Mouse (Mus musculus) testis, adult 2 months (tissue): Measurements from ENCODE around the gene Cd101. TPM values are rescaled to one million over a fixed set of nuclear protein-coding genes. Genes with fewer than 3 reads are reported as not detected.

Source experiments
- H3K27ac ChIP-seq: fragments of 200-500 bp; 2 replicates; pipeline ENCODE4 v1.5.1; 2012; ENCODE audit warnings: low read depth, low read length; ENCODE audit not compliant: control insufficient read depth, insufficient read depth
- H3K27me3 ChIP-seq: fragments of 200-500 bp; 2 replicates; pipeline ENCODE4 v1.6.1; 2012; ENCODE audit warnings: mild to moderate bottlenecking, low read length, moderate library complexity; ENCODE audit not compliant: control insufficient read depth, insufficient read depth
- H3K36me3 ChIP-seq: fragments of 200-500 bp; 2 replicates; pipeline ENCODE4 v1.6.1; 2012; ENCODE audit warnings: mild to moderate bottlenecking, low read length; ENCODE audit not compliant: control insufficient read depth, insufficient read depth
- H3K4me1 ChIP-seq: fragments of 200-500 bp; 2 replicates; pipeline ENCODE4 v1.6.1; 2012; ENCODE audit warnings: low read length; ENCODE audit not compliant: control insufficient read depth, insufficient read depth
- H3K4me3 ChIP-seq: fragments of 200-500 bp; 2 replicates; pipeline ENCODE4 v1.5.1; 2012; ENCODE audit warnings: low read depth, mild to moderate bottlenecking, low read length, moderate library complexity, mixed read lengths; ENCODE audit not compliant: control insufficient read depth
- CTCF ChIP-seq: fragments of 200-500 bp; IDR thresholded peaks from 2 replicates; pipeline ENCODE4 v1.5.1; 2012; ENCODE audit warnings: low read depth, mild to moderate bottlenecking, inconsistent platforms, low read length, moderate library complexity; ENCODE audit not compliant: control insufficient read depth, insufficient read depth, insufficient replicate concordance
- POLR2A ChIP-seq: fragments of 200-500 bp; IDR thresholded peaks from 2 replicates; pipeline ENCODE4 v1.6.1; 2012; ENCODE audit warnings: low read depth, mild to moderate bottlenecking, inconsistent platforms, low read length, moderate library complexity; ENCODE audit not compliant: control insufficient read depth
- polyA plus RNA-seq: library from polyadenylated mRNA; depleted of rRNA; stranded (reverse); fragments of >200 nt; gene quantifications from 2 replicates; pipeline ENCODE4 v1.2.3, GENCODE M21; 2012

The Cd101 gene
- polyA plus RNA-seq, 1 experiment: not detected

GRCm38 (mm10) chr3:101058203-101058602 lies 28.8 kb upstream of the Cd101 start:
- no peaks in the 10 kb centered on the region for H3K36me3 ChIP-seq
- no peaks in the 10 kb centered on the region for H3K27me3 ChIP-seq
- no peak overlapping the region for H3K27ac ChIP-seq
- TF ChIP-seq CTCF (no peak), POLR2A (no peak)
- H3K4me1 ChIP-seq: no peaks in the 10 kb centered on the region
- H3K4me3 ChIP-seq: no peak overlapping the region

GRCm38 (mm10) chr3:101055216-101055615 lies 25.9 kb upstream of the Cd101 start:
- TF ChIP-seq POLR2A: no peak
- TF ChIP-seq CTCF: no peak
- Histone ChIP-seq H3K4me3 (no peak overlapping the region), H3K36me3 (no peaks in the 10 kb centered on the region), H3K4me1 (no peaks in the 10 kb centered on the region), H3K27me3 (no peaks in the 10 kb centered on the region), H3K27ac (no peak overlapping the region)

DNA sequence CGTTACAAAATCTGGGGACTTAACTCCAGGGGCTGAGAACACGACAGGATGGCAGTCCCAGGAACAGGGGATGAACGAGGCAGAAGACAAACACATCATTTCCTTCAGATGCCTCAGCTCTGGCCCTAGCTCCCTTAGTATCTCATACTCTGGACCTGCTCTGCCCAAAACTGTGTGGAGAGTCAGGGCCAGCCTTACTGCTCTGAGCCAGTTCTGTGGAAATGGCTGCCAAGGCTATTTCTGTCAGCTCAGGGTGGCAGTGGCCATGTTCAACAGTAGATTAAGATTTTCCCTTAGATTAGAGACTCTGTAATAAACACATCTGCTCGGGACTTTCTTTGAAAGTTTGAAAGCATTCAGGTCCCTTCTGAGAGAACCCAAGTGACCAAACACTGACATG lies 22.2 kb upstream of the Cd101 start:
- Histone ChIP-seq H3K4me1 (no peaks in the 10 kb centered on the region; the same call in 1 of the 2 replicates), H3K27ac (no peak overlapping the region), H3K36me3 (no peaks in the 10 kb centered on the region), H3K4me3 (no peak overlapping the region), H3K27me3 (no peaks in the 10 kb centered on the region)
- TF ChIP-seq CTCF (no peak), POLR2A (no peak)

DNA sequence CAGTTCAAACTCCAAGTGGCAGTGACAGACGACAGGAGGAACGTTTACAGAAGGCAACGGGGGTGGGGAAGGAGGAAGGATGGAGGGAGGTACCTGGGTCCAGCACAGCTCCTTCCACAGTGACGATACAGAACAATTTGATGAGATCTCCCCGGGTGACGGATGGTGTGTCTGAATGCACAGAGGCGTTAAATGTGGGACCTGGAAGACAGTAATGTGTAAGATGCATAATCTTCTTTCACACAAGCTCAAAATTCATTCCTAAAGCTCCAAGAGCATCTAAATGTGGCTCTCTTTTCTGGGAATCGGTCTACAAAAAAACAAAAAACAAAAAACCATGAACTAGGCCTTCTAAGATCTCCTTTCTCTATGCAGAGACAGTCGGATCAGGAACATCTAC lies 20.6 kb upstream of the Cd101 start:
- H3K4me1 ChIP-seq: no peaks in the 10 kb centered on the region; the same call in 1 of the 2 replicates
- no peaks in the 10 kb centered on the region for H3K36me3 ChIP-seq
- TF ChIP-seq CTCF (no peak), POLR2A (no peak)

GRCm38 (mm10) chr3:101048781-101049180 lies 19.4 kb upstream of the Cd101 start:
- no peak overlapping the region for H3K4me3 ChIP-seq
- no peak for TF ChIP-seq POLR2A
- no peak for TF ChIP-seq CTCF
- H3K27me3 ChIP-seq: no peaks in the 10 kb centered on the region
- no peak overlapping the region for H3K27ac ChIP-seq
- H3K36me3 ChIP-seq: no peaks in the 10 kb centered on the region
- H3K4me1 ChIP-seq: no peaks in the 10 kb centered on the region; the same call in 1 of the 2 replicates

More for the DNA sequence above, 20.6 kb upstream of the Cd101 start:
- H3K27ac ChIP-seq: no peak overlapping the region
- no peak overlapping the region for H3K4me3 ChIP-seq
- no peaks in the 10 kb centered on the region for H3K27me3 ChIP-seq

DNA sequence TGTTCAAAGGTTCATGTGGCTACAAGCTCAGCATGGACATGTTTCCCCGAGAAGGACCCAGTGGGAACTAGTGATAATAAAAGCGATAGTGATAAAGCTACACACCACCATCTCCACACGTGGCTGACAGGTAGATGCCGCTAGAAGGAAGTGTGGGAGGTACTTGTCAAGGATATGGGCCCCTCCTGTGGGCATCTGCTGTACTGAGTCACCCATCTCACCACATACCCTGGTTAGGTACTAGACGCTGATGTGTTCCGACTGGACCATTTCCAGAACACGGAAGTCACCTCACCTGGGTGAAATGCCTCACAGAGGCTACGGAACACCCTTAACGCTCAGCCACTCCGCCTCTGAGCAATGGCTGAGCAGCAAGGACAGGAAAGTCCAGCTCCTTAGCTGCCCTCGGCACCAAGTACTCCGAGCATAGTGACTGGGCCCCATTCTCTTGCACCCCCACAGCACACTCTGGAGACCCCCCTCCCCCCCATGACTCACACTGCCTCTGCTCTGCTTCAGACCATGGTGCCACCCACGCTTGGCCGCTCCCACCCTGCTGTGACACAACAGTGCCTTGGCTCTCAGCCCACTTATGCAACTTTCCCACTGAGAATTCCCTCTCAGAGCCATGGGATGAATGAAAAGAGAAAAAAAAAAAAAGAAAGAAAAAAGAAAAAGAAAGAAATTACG lies 18.4 kb upstream of the Cd101 start:
- no peaks in the 10 kb centered on the region; the same call in 1 of the 2 replicates for H3K4me1 ChIP-seq
- no peaks in the 10 kb centered on the region for H3K36me3 ChIP-seq
- no peak overlapping the region for H3K4me3 ChIP-seq
- TF ChIP-seq CTCF: no peak
- TF ChIP-seq POLR2A: no peak
- no peak overlapping the region for H3K27ac ChIP-seq
- H3K27me3 ChIP-seq: no peaks in the 10 kb centered on the region

DNA sequence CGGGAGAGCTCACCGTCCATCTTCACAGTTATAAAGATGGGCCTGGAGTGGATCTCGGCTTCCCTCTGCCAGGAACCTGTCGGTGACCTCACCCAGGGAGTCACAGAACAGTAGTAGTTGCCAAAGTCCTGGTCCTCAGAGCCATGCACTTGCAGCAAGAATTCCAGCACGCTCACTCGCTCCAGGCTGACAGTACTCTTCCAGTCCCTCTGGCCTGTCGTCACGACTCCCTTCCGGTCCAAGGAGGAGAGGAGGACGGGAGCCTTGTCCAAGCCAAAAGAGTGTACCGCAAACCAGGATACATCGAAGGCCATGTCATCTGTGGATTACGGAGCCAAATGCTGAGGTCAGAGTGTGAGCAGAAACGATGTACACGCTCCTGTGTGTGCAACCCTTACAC lies 16.1 kb upstream of the Cd101 start:
- Histone ChIP-seq H3K4me3 (no peak overlapping the region), H3K4me1 (no peaks in the 10 kb centered on the region; the same call in 1 of the 2 replicates), H3K27me3 (no peaks in the 10 kb centered on the region), H3K36me3 (no peaks in the 10 kb centered on the region), H3K27ac (no peak overlapping the region)
- no peak for TF ChIP-seq CTCF
- no peak for TF ChIP-seq POLR2A
